Mouse (Mus musculus): Measurements from ENCODE around the gene Ccdc8.

- TF ChIP-seq EP300 (IDR thresholded peaks at IDR 0.05; ENCODE audit: low read depth), result no peak
- no peak for TF ChIP-seq CTCF (IDR thresholded peaks at IDR 0.05; ENCODE audit: low read depth)
These were observed 12.2 kb upstream of the Ccdc8 start for GRCm38 (mm10) chr7:16980348-16980747.

All from liver, postnatal 0 days (tissue).